Mouse (Mus musculus) cerebellum, postnatal 4 days (tissue): ENCODE measurements around the gene Rtbdn.

Experiments used
- DNase-seq, 2 experiments: peaks; one replicate each; pipeline ENCODE4 v3.0.0; 2022; ENCODE audit warnings: low spot score in 2 of 2, mixed read lengths in 1 of 2

The Rtbdn gene

GRCm38 (mm10) chr8:84921596-84921995, 25.2 kb upstream of the Rtbdn start:
- no peak for DNase-seq

- DNase-seq: no peak
These were observed 21.2 kb upstream of the Rtbdn start for GRCm38 (mm10) chr8:84925557-84925956.

DNA sequence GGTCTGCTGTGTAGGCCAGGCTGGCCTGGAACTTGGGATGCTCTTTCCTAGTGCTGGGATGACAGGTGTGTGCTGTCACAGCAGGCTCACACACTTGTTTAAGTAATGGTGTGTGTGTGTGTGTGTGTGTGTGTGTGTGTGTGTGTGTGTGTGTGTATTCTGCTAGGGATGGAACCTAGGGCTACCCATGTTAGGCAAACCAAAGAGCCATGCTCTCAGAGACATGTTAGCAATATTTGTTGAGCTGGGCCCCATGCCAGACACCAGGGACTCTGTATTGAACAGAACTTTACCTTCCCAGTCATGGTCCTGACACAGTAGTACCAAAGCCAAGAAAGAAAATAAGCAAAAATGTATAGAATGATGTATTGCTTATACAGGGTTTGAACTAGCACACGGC, 19.3 kb upstream of the Rtbdn start:
- DNase-seq: no peak

GRCm38 (mm10) chr8:84928456-84929306, 18.1 kb upstream of the Rtbdn start:
- peak in 1 of 2 experiments; percentile 84 for DNase-seq

- no peak for DNase-seq
These were observed 16.2 kb upstream of the Rtbdn start for GRCm38 (mm10) chr8:84930582-84930981.

DNA sequence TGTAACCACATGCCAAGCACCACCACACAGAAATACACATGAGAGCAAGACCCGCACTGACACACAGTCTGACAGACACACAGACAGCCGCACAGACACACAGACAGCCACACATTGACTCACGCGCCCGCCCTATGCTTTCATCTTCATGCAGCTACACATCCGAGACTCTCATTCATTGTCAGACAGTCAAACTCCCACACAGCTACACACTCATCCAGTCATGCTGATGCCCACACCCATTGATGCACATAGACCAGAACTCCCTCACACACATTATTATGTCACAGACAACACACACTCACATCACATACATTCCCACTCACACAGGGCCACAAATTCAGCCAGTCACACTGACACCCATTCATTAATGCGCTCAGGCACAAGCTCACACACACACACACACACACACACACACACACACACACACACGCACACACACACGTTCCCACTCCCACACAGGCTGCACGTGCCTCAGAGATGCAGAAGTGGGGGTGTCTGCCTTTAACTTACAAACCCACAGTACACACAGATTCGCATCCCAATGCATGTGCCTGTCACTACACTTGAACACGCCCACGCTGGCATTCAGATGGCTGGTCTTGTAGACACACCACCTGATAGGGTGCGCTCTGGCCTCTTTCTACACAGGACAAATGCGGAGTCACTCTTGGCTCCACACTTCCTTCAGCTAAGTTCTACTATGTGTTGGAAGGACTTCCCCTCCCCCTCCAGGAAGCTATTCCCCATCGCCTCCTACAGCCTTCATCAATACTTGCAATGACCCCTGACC, 12.8 kb upstream of the Rtbdn start:
- no peak for DNase-seq

- DNase-seq: peak in 1 of 2 experiments; percentile 57
These were observed 11.9 kb upstream of the Rtbdn start for GRCm38 (mm10) chr8:84934860-84935259.

DNA sequence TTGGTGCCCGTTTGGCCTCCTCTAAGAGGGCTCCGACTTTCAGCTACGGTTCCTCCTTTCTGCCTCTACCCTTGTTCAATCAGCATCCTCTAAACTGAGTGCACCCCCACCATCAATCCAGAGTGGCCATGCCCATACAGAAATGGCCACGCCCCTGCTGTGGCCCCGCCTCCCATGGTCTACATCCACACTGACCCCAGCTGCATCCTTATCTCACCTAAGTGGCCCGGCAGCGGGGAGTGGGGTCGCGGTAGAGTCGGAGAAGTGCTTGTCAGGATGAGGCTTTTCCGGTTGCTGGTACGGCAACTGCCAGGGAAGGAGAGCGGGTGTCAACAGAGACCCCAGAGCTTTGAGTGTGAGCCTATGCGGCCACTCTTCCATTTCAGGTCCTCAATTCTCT, 11.3 kb upstream of the Rtbdn start:
- no peak for DNase-seq

DNA sequence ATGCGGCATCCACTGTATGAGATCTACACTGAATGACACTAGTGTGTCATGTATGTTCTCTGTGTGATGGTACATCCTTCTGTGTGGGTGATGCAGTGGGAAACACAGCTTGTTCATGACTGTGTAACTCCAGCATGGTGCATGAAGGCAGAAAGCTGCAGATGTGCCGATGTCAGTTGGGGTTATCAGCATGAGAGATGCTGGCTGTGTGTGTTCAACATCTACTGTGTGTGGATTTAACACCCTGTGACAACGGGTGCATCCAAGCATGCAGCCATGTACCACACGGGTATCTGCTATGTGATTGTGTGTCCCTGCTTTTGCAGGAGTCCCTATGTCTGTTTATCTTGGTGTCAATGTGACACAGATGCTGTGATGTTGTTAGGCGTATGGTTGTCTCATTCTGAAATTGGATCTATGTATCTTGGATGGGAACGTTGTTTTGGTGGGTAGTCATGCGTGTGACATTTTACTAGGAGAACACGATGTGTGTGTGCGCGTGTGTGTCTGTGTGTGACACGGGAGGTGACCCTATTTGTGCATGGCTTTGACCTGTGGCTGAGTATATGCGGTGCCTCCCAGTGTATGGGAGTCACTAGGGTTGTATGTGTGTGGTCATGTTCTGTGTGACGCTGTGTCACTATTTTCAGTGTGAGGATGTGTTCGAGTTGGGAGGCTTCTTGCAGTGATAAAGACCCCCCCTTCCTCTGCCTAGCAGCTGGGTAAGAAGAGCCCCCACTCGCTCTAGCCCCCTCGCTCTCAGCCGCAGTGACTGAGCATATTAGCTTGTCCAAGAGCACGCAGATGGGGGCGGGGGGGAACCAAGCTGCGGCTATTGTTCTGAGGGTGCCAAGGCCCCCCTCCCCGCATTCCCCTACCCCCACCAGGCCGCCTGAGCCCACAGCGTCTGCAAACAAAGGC, 10.5 kb upstream of the Rtbdn start:
- DNase-seq: no peak

- DNase-seq: peak; percentile 68 to 85
These were observed 9.7 kb upstream of the Rtbdn start, which contains the start of gene Mast1 for GRCm38 (mm10) chr8:84936962-84937546. Gene Mast1, minus strand, starts transcription at chr8:84937359.

DNA sequence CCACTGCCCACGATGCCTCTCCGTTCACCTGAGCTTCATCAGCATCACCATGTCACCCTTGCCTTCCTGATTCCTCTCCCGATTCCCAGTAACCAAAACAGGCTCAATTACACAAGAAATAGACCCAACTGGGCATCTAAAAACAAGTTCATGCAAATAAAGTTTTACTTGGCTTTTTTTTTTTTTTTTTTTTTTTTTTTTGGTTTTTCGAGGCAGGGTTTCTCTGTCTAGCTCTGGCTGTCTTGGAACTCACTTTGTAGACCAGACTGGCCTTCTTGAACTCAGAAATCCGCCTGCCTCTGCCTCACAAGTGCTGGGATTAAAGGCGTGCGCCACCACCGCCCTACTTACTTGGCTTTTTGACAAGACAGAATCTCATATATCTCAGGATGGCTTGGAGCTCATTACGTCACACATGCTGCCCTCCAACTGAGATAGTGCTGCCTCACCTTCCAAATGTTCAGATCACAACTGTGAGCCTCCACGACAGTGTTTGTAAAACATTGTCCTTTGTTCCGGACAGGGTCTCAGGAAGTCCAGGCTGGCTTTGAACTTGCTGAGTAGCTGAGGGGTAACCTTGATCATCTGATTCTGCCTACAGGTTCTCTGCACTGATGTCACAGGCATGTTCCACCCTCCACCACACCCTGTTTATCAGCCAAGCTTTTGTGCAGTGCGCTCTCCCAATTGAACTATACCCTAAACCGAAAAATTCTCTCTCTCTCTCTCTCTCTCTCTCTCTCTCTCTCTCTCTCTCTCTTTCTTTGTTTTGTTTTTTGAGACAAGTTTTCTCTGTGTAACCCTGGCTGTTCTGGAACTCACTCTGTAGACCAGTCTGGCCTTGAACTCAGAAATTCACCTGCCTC, 8.9 kb upstream of the Rtbdn start:
- no peak for DNase-seq

- DNase-seq: no peak
These were observed 3.1 kb upstream of the Rtbdn start for GRCm38 (mm10) chr8:84943699-84944098.

GRCm38 (mm10) chr8:84944478-84945160, 2.2 kb upstream of the Rtbdn start:
- DNase-seq: peak in 1 of 2 experiments; percentile 48

DNA sequence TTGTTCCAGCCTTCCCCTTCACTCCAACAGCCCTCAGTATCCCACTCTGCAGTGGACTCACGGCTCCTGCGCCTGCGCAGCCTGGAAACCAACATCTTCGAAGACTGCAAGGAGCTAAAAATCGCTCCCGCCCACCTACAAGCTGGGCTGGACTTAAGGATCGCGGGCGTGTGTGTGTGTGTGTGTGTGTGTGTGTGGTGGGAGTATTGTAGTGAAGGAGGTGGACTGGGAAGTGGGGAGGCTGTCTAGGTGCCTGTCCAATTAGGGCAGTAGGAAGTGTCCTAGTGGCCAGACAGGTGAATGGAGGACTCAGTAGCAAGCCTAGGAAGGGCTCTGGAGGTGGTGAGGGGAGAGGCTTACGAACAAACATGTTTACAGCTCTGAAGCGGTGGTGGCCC, 1.6 kb upstream of the Rtbdn start:
- peak in 1 of 2 experiments; percentile 34 for DNase-seq

DNA sequence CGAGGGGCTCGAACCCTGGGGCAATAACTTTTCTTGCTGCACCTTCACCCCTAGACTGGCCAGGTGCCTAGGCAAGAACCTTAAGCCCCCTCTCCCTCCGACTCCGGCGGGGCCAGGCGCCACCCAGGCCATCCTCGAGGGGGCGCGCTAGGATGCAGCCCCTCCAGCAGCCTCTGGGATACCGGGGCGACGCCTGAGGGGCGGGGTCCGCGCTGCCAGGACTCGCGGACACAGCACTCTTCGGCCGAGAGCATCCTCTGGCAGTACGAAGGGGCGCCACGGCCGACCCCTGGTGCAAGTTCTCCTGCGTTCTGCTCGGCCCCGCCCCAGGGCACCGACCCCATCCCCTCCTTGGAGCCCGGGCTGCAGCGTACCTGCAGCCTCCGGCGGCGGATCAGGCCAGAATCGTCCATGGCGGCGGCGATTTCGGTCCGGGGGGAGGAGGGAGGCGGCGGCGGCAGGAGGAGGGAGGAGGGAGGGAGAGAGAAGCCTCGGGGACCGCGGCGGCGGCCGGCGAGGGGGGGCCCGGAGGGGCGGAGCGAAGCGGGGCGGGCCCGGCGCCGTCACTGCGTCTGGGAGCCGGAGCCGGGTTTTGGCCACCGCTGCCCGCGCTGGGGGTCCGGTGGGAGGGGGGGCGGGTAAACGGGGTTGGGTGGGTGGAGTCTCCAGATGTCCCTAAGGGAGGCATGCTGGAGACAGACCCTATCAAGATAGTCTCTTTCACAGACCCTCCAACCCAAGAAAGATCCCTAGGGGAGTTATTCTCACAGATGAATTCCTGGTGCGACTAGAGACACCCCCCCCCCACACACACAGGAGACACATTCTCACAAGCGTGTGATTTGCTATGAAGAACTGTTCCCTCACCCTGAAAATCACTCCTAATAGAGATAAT, 911 bp upstream of the Rtbdn start:
- peak in 1 of 2 experiments; percentile 74 for DNase-seq

DNA sequence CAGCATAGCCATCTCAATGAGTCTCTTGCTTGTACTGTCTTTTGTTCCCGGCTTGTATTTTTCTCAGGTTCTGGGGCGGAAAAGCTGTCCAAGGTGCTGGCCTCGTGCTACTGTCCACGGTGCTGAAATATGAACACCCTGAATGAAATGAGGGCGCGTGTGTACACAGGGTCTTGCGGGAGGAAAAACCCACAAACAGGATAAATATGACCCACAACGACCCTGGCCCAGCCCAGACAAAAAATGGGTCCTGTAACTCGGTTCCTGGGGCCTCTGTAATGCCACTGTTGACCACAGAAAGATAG, 402 bp downstream of the Rtbdn start:
- no peak for DNase-seq

- no peak for DNase-seq
These were observed 3.0 kb downstream of the Rtbdn start for GRCm38 (mm10) chr8:84949753-84950152.

DNA sequence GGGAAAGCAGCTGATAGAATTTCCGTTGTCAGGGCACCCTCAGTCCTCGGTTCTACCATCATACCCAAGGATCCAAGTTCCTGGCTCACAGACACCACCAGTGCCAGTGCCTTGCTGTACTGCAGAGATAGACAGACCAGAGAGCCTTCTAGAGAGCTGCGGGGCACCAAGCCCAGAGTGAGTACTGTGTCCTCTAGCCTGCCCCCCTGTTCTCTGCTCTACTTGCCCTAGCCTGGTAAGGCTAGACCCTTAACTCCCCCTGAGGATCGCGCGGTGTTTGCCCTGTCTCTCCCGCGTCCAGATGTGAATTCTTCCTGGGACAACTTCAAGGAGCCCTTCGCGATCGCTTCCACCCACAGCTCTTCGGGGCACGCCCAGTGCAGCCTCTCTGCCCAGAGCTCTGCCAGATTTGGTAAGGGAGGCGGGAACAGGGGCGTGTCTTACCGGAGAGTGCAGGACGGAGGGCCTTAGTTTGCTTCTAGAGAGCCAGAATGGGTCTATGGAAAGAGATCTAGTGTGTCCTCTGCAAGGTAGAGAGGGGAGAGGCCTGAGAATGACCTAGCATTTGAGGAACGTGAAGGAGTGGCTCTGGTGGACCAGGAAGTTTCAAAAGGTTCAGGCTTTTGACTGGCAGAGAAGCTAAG, 5.9 kb downstream of the Rtbdn start:
- no peak for DNase-seq
